9 mouse cellular contexts compared by ENCODE assay signal in genomic region chr1:160863027-160863426, GRCm38 (mm10). TPM values are rescaled to one million over a fixed set of nuclear protein-coding genes. Genes with fewer than 3 reads are reported as not detected.
DNase-seq lines count a peak whose midpoint lies in the region; ATAC-seq lines count a peak whose summit lies in the region.
"Had no signal": no experiment of that assay in that cellular context is flagged by ENCODE, and none has a peak within 500 bp of the region (broad histone marks: within the 10 kb centered on the region; RNA-seq: fewer than 3 reads in every experiment).

No protein-coding gene starts in this region.

- no peak overlapping the region for H3K4me2 ChIP-seq in liver, embryonic 12.5 days
- H3K4me2 ChIP-seq in forebrain, embryonic 14.5 days (ENCODE audit: low read length) = no peak overlapping the region
- H3K4me2 ChIP-seq: lung, embryonic 14.5 days had no signal

- no peaks in the 10 kb centered on the region for H3K9me3 ChIP-seq in liver, embryonic 12.5 days (replicated peaks)
- no peaks in the 10 kb centered on the region for H3K9me3 ChIP-seq in forebrain, embryonic 14.5 days (replicated peaks; ENCODE audit: control insufficient read depth, low read length)

- H3K27me3 ChIP-seq in liver, embryonic 12.5 days (replicated peaks) = 0 out of 2 replicates have a peak, but pooled peaks cover 2% of the 10 kb centered on the region
- H3K27me3 ChIP-seq in forebrain, embryonic 14.5 days (replicated peaks; ENCODE audit: control insufficient read depth, insufficient read depth, low read length) = no peaks in the 10 kb centered on the region

- no peak overlapping the region for H3K27ac ChIP-seq in liver, embryonic 12.5 days
- H3K27ac ChIP-seq in forebrain, embryonic 14.5 days (ENCODE audit: low read depth, low read length) = no peak overlapping the region

- no peak overlapping the region for H3K4me3 ChIP-seq in liver, embryonic 12.5 days
- no peak overlapping the region for H3K4me3 ChIP-seq in forebrain, embryonic 14.5 days (ENCODE audit: low read depth, low read length)

- no peak overlapping the region for H3K9ac ChIP-seq in liver, embryonic 12.5 days
- H3K9ac ChIP-seq in forebrain, embryonic 14.5 days (ENCODE audit: low read length) = no peak overlapping the region
- H3K9ac ChIP-seq: lung, embryonic 14.5 days had no signal

- peak; percentile 73 for ATAC-seq in erythroblast, adult 5-6 weeks (replicated peaks; ENCODE audit: low FRiP score, poor library complexity, severe bottlenecking)
- peak; percentile 21; the same call in 1 of the 2 replicates for ATAC-seq in liver, embryonic 12.5 days
- no peak for ATAC-seq in forebrain, embryonic 14.5 days

- WGBS in liver, embryonic 12.5 days (ENCODE audit: insufficient replicate concordance) = 33% methylated on average over 4 of the region's 4 CpGs
- 69% methylated on average over 4 of the region's 4 CpGs for WGBS in forebrain, embryonic 14.5 days

- DNase-seq in frontal cortex, adult 2 months (ENCODE audit: extremely low spot score in 1 of 2, low spot score in 1 of 2) = peak; percentile 5 to 57
- no peak for DNase-seq in frontal cortex, postnatal 10 days (ENCODE audit: low spot score in 2 of 2)
- DNase-seq in testis, postnatal 10 days (ENCODE audit: low spot score) = peak; percentile 41
- no peak for DNase-seq in testis, postnatal 14 days (ENCODE audit: low spot score)
- peak; percentile 16 for DNase-seq in telencephalon, adult 2 months (ENCODE audit: low read depth, low spot score)
- no peak for DNase-seq in forebrain, embryonic 14.5 days (ENCODE audit: low spot score)
- DNase-seq: lung, embryonic 14.5 days had no signal

- no peaks in the 10 kb centered on the region for H3K36me3 ChIP-seq in liver, embryonic 12.5 days
- H3K36me3 ChIP-seq in forebrain, embryonic 14.5 days (ENCODE audit: control insufficient read depth, insufficient read depth, low read length) = no peaks in the 10 kb centered on the region

- no peaks in the 10 kb centered on the region for H3K4me1 ChIP-seq in liver, embryonic 12.5 days
- H3K4me1 ChIP-seq in forebrain, embryonic 14.5 days (ENCODE audit: control insufficient read depth, insufficient read depth, low read length) = no peaks in the 10 kb centered on the region

RNA-seq across cellular contexts. Expression of gene Rc3h1, which starts 43.2 kb away (rescaled TPM):
- polyA plus RNA-seq in frontal cortex, adult 2 months (2012; rRNA removed) = 10.6 and 11.2 TPM in 2 replicates
- total RNA-seq in erythroblast, adult 5-6 weeks (2015; ENCODE audit: low replicate concordance) = 43.9 and 45.3 TPM in 2 replicates
- 54.4 and 55.5 TPM in 2 replicates for total RNA-seq in erythroblast, adult 5-6 weeks (2017; ENCODE audit: low replicate concordance)
- polyA plus RNA-seq in liver, embryonic 12.5 days (2016; fragmentation: Nextera tagmentation; extraction: Ambion mirVana) = 5.9 and 6.7 TPM in 2 replicates
- 7.1 and 10.4 TPM in 2 replicates for polyA plus RNA-seq in forebrain, embryonic 14.5 days (2014; fragmentation: Nextera tagmentation; extraction: Ambion mirVana)

Comparison
In these comparisons a context has a peak if more than half of its experiments do, and no peak if none do; other contexts are left out.
1. DNase-seq: peak in frontal cortex, adult 2 months (2 of 2), testis, postnatal 10 days (single experiment) and telencephalon, adult 2 months (single experiment); none in frontal cortex, postnatal 10 days (0 of 2), testis, postnatal 14 days (single experiment) and forebrain, embryonic 14.5 days (single experiment).